Mouse (Mus musculus) thymus, adult 2 months (tissue): ENCODE measurements at regions not wholly inside any gene's neighbourhood (a gene's known extent, or its start where the extent isn't known, plus 50 kb on each side); places are given as distances from the start of the nearest gene placed in this dataset.

ENCODE experiments used
- CTCF ChIP-seq: fragments of 200-500 bp; IDR thresholded peaks from 2 replicates; pipeline ENCODE4 v1.5.1; 2012; ENCODE audit warnings: mild to moderate bottlenecking, control low read depth, low read length, moderate library complexity, borderline replicate concordance; ENCODE audit not compliant: control insufficient read depth, poor library complexity, insufficient read depth; ENCODE audit errors: extremely low read depth
- POLR2A ChIP-seq: fragments of 200-500 bp; IDR thresholded peaks from 2 replicates; pipeline ENCODE4 v1.6.1; 2012; ENCODE audit warnings: mild to moderate bottlenecking, low read length, control low read depth, moderate library complexity; ENCODE audit not compliant: control insufficient read depth, poor library complexity, insufficient read depth; ENCODE audit errors: extremely low read depth

DNA sequence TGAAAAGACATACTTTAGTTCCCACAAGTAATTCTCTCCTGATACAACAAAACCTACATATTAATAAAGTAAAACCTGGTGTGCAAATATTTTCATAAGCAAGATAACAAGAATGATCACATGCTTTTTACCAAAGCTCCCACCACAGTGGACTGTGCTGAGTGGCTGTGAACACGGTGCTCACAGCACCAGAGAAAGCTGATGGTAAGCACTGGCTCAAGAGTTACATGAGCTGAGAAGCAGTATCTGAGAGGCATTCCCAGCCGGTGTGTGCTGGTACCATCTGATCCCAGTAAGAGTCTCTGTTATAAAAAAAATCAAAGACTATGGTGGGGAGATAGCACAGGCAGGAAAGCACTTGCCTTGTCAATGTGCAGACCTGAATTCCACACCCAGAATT lies 443.5 kb upstream of the Nrp1 start:
- no peak for TF ChIP-seq CTCF
- TF ChIP-seq POLR2A, result no peak
